Mouse (Mus musculus) CH12.LX (cell line): Measurements from ENCODE around the gene Elp4.

ENCODE experiments used
- CHD1 ChIP-seq: IDR thresholded peaks from 2 replicates; pipeline ENCODE4 v1.6.1; 2012; ENCODE audit warnings: low read depth, low read length, improper control_type of control experiment, inconsistent platforms
- CHD2 ChIP-seq: IDR thresholded peaks from 2 replicates; pipeline ENCODE4 v1.6.1; 2011; ENCODE audit warnings: low read length, improper control_type of control experiment
- CTCF ChIP-seq, 2 experiments: IDR thresholded peaks in 1 of 2; conservative IDR thresholded peaks in 1 of 2; 2 replicates each; pipeline ENCODE4 v1.5.1; 2011 to 2012; ENCODE audit warnings: low read depth in 2 of 2, low read length in 2 of 2, improper control_type of control experiment in 1 of 2, inconsistent platforms in 1 of 2, mild to moderate bottlenecking in 1 of 2, moderate library complexity in 1 of 2
- EP300 ChIP-seq: IDR thresholded peaks from 2 replicates; pipeline ENCODE4 v1.6.1; 2011; ENCODE audit warnings: low read length, improper control_type of control experiment
- JUND ChIP-seq: conservative IDR thresholded peaks from 2 replicates; pipeline ENCODE4 v1.6.1; 2011; ENCODE audit warnings: low read depth, low read length, improper control_type of control experiment
- MAX ChIP-seq: IDR thresholded peaks from 2 replicates; pipeline ENCODE4 v1.6.1; 2011; ENCODE audit warnings: low read length, improper control_type of control experiment
- NELFE ChIP-seq: IDR thresholded peaks from 2 replicates; pipeline ENCODE4 v1.6.1; 2011; ENCODE audit warnings: low read depth, low read length, improper control_type of control experiment
- NRF1 ChIP-seq: IDR thresholded peaks from 2 replicates; pipeline ENCODE4 v1.6.1; 2014; ENCODE audit warnings: low read depth, mild to moderate bottlenecking, inconsistent platforms, low read length, improper control_type of control experiment, moderate library complexity
- POLR2A ChIP-seq: IDR thresholded peaks from 2 replicates; pipeline ENCODE4 v1.6.1; 2011; ENCODE audit warnings: low read depth, mild to moderate bottlenecking, improper control_type of control experiment, low read length
- POLR2AphosphoS2 ChIP-seq: IDR thresholded peaks from 2 replicates; pipeline ENCODE4 v1.6.1; 2011; ENCODE audit warnings: low read depth, low read length, improper control_type of control experiment
- TBP ChIP-seq: conservative IDR thresholded peaks from 2 replicates; pipeline ENCODE4 v1.6.1; 2011; ENCODE audit warnings: low read depth, low read length, improper control_type of control experiment
- UBTF ChIP-seq: IDR thresholded peaks from 2 replicates; pipeline ENCODE4 v1.6.1; 2012; ENCODE audit warnings: low read depth, mild to moderate bottlenecking, inconsistent platforms, low read length, improper control_type of control experiment, moderate library complexity
- ZC3H11A ChIP-seq: IDR thresholded peaks from 2 replicates; pipeline ENCODE4 v1.6.1; 2012; ENCODE audit warnings: low read depth, mild to moderate bottlenecking, inconsistent platforms, low read length, improper control_type of control experiment

- no peak for TF ChIP-seq UBTF
- TF ChIP-seq CTCF (conservative IDR thresholded peaks at IDR 0.05 in 1 of 2, IDR thresholded peaks at IDR 0.05 in 1 of 2; ENCODE audit: low read depth in 2 of 2, low read length in 2 of 2): no peak
- no peak for TF ChIP-seq JUND
- no peak for TF ChIP-seq ZC3H11A
- TF ChIP-seq POLR2A: no peak
- no peak for TF ChIP-seq NRF1
- no peak for TF ChIP-seq MAX
- TF ChIP-seq EP300: no peak
- TF ChIP-seq TBP: no peak
- no peak for TF ChIP-seq CHD1
- TF ChIP-seq NELFE: no peak
- TF ChIP-seq CHD2: no peak
- TF ChIP-seq POLR2AphosphoS2: no peak
Observed at GRCm38 (mm10) chr2:105675730-105676079, 228.7 kb downstream of the Elp4 start.
